Mouse (Mus musculus): ENCODE results near the gene Pms1. TPM values are rescaled to one million over a fixed set of nuclear protein-coding genes. Genes with fewer than 3 reads are reported as not detected.
"Not testable (repeated sequence)": the region's sequence is repeated elsewhere in the genome, so short reads cannot be mapped to it uniquely, and the experiment has no call there.

The Pms1 gene
- 1.5 and 12.7 TPM in 2 replicates for total RNA-seq (2015; ENCODE audit: low replicate concordance)
- 6.5 and 6.7 TPM in 2 replicates for total RNA-seq (2017; ENCODE audit: low replicate concordance)

DNA sequence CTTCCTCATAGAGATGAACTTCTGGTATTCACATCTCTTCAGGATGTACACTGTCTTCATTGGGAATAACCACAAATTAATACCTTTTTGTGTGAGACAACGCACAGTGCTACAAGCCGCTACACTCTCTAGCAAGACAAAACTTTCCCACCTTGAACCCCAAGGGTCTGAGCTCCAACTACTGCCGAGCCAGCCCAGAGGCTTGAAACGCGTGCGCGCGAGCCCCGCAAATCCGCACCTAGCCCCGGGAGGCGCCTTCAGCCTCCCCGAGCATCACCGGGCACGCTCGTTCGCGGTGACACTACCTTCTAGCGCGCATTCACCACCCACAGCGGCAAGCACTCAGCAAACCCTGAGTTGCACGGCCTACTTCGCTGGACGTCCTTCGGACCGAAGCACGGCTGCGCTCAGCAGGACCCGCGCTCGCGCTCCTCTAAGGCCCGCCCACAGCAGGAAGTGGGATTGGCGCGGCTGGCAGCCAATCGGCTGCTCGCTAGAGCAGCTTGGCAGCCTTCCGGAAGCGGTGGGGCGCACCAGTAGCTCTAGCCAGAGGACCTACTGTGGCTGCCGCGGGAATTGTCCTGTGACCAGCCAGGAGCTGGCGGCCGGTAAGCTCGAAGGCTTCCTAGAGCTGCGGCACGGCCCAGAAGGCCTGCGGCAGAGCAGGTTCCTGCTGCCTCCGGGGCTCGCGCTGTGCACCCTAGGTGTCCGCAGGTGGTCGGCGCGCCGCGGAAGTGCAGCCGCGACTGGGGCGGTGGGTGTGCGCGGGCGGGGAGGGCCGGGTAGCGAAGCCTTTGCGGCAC, at the start of gene Pms1, which contains the start of the genes Ormdl1 and Gm28778:
Pms1 (minus strand) TSS at position 438 of the 803 bp plus-strand sequence.
Ormdl1 (plus strand) TSS at position 515 of the 803 bp plus-strand sequence.
Gm28778 (plus strand) TSS at position 531 of the 803 bp plus-strand sequence.
- ATAC-seq (replicated peaks; ENCODE audit: low FRiP score, poor library complexity, severe bottlenecking): peak; percentile 99

DNA sequence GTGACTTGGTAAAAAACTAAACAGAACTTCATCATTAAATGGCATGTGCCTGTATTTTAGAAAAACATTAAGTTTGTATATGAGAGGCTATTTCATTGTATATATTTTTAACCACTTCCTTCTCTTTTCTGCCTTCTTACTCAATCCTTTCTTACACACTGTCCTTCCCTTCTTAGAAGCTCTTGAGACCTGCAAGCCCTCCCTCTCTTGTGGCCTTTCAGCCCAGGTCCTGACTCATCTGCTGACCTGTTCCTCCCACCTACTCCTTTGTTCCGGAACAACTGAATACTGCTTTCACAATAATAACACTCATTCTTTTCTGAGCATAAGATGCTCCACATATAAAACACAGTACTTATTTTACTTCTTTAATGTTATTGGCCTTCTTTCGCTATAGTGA, 44.3 kb upstream of the Pms1 start:
- ATAC-seq (replicated peaks; ENCODE audit: low FRiP score, poor library complexity, severe bottlenecking): no peak

DNA sequence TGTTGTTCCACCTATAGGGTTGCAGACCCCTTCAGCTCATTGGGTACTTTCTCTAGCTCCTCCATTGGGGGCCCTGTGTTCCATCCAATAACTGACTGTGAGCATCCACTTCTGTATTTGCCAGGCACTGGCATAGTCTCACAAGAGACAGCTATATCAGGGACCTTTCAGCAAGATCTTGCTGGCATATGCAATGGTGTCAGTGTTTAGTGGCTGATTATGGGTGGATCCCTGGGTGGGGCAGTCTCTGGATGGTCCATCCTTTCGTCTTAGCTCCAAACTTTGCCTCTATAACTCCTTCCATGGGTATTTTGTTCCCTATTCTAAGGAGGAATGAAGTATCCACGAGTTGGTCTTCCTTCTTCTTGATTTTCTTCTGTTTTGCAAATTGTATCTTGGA, 40.6 kb upstream of the Pms1 start:
- ATAC-seq (replicated peaks; ENCODE audit: low FRiP score, poor library complexity, severe bottlenecking): not testable (repeated sequence)

DNA sequence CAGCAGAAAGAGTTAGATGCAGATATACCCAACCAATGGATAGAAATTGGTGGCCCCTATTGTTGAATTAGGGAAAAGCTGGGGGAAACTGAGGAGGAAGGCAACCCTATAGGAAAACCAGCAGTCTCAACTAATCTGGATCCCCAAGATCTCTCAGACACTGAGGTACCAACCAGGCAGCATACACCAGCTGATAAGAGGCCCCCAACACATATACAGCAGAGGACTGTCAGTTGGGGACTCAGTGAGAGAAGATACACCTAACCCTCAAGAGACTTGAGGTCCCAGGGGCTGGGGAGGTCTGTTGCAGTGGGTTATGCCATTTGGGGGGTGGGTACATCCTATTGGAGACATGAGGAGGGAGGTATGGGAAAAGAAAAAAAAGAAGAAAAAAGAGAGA, 38.6 kb upstream of the Pms1 start:
- no peak for ATAC-seq (replicated peaks; ENCODE audit: low FRiP score, poor library complexity, severe bottlenecking)

DNA sequence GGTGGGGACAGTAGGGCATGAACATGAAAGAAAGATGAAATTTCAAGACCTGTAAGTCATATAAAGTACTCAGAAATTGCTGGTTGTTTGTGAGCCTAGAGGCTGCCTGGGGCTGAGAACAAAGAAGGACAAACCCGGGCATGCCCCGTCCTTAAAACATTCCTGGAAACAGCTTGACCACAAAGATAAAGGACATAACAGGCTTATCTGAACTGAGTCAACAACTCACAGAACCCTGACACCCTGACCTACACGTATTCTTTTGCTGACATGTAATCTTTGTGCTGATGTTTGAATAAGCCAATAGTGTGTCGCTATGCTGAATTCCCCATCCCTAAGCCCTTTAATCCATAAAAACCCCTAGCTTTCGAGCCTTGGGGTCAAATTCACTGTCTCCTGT, 36.7 kb upstream of the Pms1 start:
- not testable (repeated sequence) for ATAC-seq (replicated peaks; ENCODE audit: low FRiP score, poor library complexity, severe bottlenecking)

DNA sequence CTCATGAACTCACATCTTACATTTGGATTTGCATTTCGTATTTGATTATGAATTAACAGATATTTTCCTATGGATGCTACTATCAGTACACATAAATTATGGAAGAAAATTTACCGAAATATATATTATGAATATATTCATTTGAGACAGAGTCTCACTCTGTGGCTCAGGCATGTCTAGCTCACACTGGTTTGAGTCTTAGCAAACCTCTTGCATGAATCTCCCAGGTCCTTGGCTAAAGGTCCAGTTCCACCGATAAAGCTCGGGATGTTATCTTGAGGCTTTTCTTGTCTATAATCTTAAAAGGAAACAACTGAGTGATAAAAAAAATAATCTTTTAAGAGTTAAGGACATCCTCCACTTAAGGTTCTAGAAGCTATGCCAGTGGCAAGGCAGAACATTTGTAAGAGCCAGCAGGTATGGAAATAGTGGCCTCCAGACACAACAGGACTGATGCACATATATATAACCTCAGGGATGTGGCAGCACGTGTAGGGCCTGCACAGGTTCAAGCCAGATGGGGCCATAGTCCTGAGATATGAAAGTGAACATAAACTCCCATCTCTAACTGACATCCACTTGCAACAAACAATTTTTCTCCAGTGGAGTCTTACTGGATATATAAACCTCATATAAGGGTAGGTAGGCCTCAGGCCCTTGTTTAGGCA, 28.1 kb upstream of the Pms1 start:
- ATAC-seq (replicated peaks; ENCODE audit: low FRiP score, poor library complexity, severe bottlenecking): no peak

DNA sequence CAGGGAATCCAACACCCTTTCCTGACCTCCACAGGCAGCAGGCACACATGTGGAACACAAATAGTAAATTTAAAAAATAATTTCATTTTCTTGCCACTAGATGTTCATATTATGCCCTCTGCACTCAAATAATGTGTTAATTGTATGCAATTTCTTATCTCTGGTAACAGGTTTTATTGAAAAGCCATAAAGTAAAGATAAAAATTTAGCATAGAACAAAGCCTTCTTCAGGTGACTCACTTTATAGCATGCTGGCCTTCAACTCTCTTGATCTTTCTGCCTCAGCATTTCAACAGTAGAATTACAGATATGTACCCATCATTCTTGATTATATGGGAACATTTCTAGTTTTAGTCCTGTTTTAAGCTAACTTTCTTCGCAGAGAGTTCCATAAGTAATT, 27.5 kb upstream of the Pms1 start:
- no peak for ATAC-seq (replicated peaks; ENCODE audit: low FRiP score, poor library complexity, severe bottlenecking)

DNA sequence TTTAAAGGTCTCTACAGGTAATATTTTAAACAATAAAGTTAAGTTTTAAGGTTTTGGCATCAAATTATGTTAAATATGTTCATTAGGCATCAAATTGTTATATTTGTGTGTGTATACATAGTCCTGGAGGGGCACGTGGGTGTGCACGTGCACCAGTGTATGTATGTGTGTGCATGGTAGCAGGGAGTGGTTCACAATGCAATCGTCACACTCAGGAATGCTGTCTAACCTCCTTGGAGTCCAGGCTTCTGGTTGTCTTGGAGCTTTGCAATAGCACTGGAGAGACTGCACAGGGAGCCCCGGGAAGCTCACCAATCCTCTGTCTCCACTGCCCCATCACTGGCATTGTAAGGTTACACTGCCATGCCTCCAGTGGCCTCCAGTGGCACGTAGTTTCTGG, 26.4 kb upstream of the Pms1 start:
- no peak for ATAC-seq (replicated peaks; ENCODE audit: low FRiP score, poor library complexity, severe bottlenecking)

DNA sequence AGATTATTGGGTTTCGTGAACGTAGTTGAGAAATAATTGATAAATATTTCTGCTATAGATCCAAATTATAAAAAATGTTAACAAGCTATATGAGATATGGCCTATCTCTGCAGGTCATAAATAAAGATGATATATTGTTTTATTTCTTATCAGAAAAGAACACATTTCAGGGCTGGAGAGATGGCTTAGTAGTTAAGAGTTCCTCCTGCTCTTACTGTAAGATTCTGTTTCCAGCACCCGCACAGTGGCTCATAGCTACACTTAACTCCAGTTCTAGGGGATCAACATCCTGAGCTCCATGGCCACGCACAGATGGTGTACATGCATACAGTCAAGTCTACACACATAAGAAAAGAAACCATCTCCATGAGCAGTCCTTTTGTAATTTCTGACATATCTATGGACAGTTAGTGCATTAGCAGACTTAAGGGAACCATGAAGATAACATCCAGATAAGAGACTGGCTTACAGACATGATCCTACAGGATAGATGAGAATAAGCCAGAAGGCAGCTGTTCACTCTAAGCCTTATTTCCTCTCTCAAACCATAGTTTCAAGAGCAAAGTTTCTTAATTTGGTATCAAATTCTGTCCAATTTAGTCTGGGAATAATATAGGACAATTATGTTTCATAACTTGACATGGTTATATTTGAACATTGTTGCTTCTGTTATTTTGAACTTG, 25.0 kb upstream of the Pms1 start:
- no peak for ATAC-seq (replicated peaks; ENCODE audit: low FRiP score, poor library complexity, severe bottlenecking)

DNA sequence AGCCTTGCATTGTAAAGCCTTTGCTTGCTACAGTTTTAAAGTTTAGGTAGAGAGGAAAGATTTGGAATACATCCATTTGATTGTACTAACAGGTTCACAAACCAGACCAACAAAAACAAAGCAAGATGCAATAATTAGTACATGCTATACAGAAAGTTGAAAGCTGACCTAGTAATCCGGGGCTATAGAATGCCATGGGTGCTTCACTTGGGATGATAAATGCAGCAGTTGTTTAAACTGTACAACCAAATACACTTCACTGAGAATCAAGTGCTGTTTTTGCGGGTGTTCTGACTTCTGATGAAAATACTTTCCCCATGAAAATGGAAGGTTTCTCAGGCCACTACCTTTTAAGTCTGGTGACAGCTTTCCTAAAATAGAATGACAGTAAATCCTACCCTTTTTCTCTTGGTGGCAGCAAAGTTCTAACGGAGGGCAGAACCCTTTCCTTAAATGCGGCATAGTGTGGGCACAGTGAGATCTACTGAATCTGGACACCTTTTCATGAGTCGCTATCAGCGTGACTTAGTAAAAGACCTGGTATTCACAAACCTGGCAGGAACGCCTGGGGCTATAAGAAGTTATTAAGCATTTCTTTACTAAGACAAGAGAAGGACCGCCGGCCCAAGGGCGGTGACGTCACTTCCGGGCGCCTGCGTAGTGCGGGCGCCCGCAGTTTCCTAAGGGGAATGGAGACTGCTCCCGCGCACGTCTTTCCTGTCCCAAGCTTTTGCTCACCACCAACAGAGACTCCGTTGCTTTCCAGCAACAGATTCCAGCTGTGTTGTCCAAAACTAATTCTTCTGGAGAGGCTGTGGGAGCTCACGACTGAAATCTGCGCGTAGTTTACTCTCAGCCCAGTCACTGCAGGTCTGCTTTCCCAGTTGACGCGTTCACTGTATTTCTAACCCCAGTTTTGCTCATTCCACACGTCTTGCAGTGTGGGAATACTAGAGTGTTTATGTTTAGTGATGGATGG, 16.5 kb upstream of the Pms1 start, which contains the start of gene Osgepl1:
Osgepl1 (plus strand) TSS at position 636 of the 979 bp plus-strand sequence.
- ATAC-seq (replicated peaks; ENCODE audit: low FRiP score, poor library complexity, severe bottlenecking): peak; percentile 99

DNA sequence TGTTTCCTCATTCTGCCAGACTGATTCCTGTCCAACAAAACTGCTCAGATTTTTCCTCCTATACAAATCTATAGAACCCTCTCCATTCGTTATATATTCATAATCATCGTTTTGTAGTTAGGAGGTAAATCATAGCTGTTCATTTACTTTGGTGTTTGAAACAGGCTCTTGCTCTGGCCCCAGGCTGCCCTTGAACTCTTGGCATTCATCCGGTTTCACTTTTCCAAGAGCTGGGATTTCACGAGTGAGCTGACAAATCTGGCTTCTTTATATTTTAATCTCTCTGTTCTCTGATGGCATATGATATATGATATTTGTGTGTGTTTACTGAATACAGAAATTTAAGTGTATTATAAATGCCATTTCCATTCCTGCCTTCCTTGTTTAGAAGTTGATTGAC, 3.7 kb upstream of the Pms1 start:
- ATAC-seq (replicated peaks; ENCODE audit: low FRiP score, poor library complexity, severe bottlenecking): no peak

DNA sequence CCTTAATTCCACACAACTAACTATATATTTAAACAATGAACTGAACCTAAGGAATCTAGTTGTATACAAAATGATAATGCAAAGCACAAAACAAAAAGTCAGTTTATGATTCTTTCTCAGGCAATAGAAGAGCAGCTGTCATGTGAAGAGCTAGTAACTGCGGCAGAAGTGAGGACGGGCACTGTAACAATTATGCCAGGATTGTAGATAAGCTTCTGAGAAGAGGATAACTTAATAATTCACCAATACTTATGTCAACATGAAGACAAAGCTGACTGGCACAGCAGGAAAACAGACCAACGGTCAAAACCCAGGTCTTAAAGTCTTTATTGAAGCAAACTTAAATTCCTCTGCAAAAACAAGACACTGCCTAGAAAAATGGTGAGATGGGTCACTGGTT, 5.6 kb downstream of the Pms1 start:
- ATAC-seq (replicated peaks; ENCODE audit: low FRiP score, poor library complexity, severe bottlenecking): no peak

DNA sequence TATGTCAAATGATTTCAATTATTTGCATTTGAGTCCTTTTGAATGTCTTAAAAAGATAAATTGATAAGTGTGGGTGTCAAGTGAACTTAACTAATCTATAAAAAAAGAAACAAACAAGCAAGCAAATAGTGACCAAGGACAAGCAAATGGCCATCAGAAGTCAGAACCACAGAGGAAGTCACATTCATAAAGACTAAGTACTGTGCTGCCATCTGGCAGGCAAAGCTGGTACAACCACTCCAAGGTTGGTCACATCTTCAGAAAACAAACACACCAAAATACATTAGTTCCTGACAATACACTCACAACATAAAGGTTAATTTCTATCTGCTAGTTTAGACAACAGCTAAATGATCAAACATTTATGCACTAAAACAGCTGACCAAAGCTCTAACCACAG, 24.2 kb downstream of the Pms1 start:
- ATAC-seq (replicated peaks; ENCODE audit: low FRiP score, poor library complexity, severe bottlenecking): no peak

DNA sequence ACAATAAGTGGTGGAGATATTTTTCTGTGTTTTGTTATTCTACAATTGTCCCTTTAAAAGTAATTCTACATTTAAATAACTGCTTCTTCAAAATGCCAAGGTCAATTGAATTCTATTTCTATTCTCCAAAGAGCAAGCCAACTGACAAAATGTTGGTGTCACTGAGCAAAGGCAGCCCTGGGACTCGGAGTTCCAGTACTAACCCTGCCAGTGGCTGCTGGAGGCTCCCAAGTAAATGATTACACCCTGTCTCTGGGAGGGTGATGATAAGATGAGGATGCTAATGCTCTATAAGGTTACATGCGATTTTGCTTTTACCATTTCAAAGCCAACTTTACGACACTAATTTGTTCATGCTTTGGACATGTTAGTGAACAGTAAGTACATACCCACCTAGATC, 26.9 kb downstream of the Pms1 start:
- ATAC-seq (replicated peaks; ENCODE audit: low FRiP score, poor library complexity, severe bottlenecking): no peak

DNA sequence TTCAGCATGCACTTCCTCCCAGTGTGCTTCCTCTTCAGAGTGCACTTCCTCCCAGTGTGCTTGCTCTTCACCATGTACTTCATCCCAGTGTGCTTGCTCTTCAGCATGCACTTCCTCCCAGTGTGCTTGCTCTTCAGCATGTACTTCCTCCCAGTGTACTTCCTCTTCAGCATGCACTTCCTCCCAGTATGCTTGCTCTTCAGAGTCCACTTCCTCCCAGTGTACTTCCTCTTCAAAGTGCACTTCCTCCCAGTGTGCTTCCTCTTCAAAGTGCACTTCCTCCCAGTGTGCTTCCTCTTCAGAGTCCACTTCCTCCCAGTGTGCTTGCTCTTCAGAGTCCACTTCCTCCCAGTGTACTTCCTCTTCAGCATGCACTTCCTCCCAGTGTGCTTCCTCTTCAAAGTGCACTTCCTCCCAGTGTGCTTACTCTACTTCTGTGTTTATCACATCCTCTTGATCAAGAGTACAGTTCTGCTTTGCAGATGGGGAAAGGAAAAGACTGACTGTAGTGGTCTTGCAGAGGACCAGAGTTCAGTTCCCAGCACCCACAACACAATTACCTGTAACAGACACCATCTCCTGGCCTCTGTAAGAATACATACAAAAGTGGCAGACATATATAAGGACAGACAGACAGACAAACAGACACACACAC, 31.7 kb downstream of the Pms1 start:
- not testable (repeated sequence) for ATAC-seq (replicated peaks; ENCODE audit: low FRiP score, poor library complexity, severe bottlenecking)

DNA sequence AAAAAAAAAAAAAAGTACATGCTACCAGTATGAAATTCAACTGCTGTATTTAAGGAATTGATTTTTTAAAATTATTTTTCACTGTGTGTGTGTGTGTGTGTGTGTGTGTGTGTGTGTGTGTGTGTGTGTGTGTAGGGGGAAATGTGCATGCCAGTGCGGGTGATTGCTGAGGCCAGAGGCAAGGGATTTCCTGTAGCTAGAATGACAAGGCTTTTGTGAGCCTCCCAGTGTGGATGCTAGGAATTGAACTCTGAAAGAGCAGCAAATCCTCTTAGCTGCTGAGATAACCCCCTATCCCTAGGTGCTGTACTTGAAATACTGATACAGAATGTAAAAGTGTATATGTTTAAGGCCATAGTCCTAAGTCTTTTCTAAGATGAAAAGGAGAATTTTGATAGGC, 70.8 kb downstream of the Pms1 start:
- ATAC-seq (replicated peaks; ENCODE audit: low FRiP score, poor library complexity, severe bottlenecking): no peak

DNA sequence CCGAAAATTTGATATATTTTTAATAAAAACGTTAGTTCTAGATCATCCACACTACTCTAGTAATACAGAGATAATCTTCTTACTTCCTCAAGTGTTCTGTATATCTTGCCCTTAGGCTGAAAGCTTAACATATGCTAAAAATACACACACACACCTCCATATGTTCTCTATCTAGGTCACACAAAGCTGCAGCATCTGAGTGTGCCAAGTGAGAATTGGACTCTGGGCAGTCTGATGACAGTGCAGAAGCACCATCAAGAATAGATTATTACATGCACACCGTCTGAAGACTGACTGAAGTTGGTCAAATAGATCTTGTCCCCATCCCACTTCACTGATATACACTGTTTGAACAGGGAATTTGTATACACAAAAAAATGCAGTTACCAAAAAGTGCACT, 71.2 kb downstream of the Pms1 start:
- no peak for ATAC-seq (replicated peaks; ENCODE audit: low FRiP score, poor library complexity, severe bottlenecking)

DNA sequence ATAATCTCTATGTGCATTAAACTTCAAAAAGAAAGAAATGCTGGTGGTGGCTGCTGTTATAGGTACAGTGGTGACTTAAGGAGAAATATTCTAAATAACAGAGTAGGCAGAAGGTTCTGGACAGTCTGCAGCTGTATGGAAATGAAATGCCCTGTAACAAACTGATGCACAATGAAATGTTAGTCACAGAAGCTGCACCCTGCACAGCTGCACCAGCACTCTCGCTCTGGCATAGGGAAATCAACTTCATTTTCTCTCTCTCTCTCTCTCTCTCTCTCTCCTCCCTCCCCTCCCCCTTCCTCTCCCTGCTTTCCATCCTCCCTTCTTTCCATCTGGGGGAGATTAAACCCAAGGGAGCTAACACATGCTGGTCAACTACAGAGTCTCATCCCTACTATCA, 72.0 kb downstream of the Pms1 start:
- ATAC-seq (replicated peaks; ENCODE audit: low FRiP score, poor library complexity, severe bottlenecking): no peak

DNA sequence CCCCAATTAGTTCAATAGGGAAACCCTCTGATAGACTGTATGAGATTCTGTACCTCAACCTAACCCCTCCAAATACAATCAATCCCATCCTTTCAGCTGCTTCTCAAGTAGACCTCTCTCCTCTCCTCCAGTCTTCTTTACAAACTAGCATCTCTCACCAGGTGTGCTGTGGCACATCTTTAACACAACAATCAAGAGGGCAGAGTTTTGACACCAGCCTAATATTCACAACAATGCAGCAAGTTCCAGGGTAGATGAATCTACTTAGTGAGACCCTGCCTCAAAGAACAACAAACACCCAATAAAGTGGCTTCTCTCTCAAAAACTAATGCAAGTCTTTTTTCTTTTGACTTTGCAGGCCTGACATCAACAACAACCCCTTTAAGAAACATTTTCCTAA, 86.7 kb downstream of the Pms1 start:
- no peak for ATAC-seq (replicated peaks; ENCODE audit: low FRiP score, poor library complexity, severe bottlenecking)

All from erythroblast, adult 5-6 weeks (primary cell).